Mouse (Mus musculus) midbrain, embryonic 12.5 days (tissue): ENCODE measurements around the gene Zfp605. TPM values are rescaled to one million over a fixed set of nuclear protein-coding genes. Genes with fewer than 3 reads are reported as not detected.
"Not testable (repeated sequence)": the region's sequence is repeated elsewhere in the genome, so short reads cannot be mapped to it uniquely, and the experiment has no call there.

ENCODE experiments used
- ATAC-seq: fragments of 200-750 bp; cut with Nextera tagmentation; 2 replicates; pipeline ENCODE4 v1.8.0; 2017; ENCODE audit warnings: low read depth, moderate TSS enrichment, moderate library complexity; ENCODE audit not compliant: low FRiP score
- H3K27ac ChIP-seq: fragments of 300-500 bp; sonication (generic); replicated peaks from 2 replicates; pipeline ENCODE4 v1.5.1; 2016; ENCODE audit warnings: mild to moderate bottlenecking
- H3K27me3 ChIP-seq: fragments of 300-500 bp; sonication (generic); 2 replicates; pipeline ENCODE4 v1.6.1; 2016; ENCODE audit warnings: mild to moderate bottlenecking
- H3K36me3 ChIP-seq: fragments of 300-500 bp; sonication (generic); 2 replicates; pipeline ENCODE4 v1.6.1; 2016
- H3K4me1 ChIP-seq: fragments of 300-500 bp; sonication (generic); 2 replicates; pipeline ENCODE4 v1.6.1; 2016
- H3K4me2 ChIP-seq: fragments of 300-500 bp; sonication (generic); replicated peaks from 2 replicates; pipeline ENCODE4 v1.6.1; 2016; ENCODE audit warnings: mild to moderate bottlenecking, moderate library complexity
- H3K4me3 ChIP-seq: fragments of 300-500 bp; sonication (generic); 2 replicates; pipeline ENCODE4 v1.5.1; 2016; ENCODE audit warnings: mild to moderate bottlenecking
- H3K9ac ChIP-seq: fragments of 300-500 bp; sonication (generic); replicated peaks from 2 replicates; pipeline ENCODE4 v1.6.1; 2016; ENCODE audit warnings: mild to moderate bottlenecking, moderate library complexity
- H3K9me3 ChIP-seq: fragments of 300-500 bp; sonication (generic); 2 replicates; pipeline ENCODE4 v1.6.1; 2016; ENCODE audit warnings: mild to moderate bottlenecking
- WGBS: fragments of 180-500 bp; shearing (Covaris S2); methylation state at CpG from one replicate; pipeline ENCODE4 v1.1.7; 2016; 5-methylcytosine and 5-hydroxymethylcytosine counted together
- polyA plus RNA-seq: library from polyadenylated mRNA; unstranded; fragments of >200 nt; fragmentation: Nextera tagmentation; extraction: Ambion mirVana; gene quantifications from 2 replicates; pipeline ENCODE4 v1.2.1, GENCODE M21; 2016

Zfp605 gene
- polyA plus RNA-seq, 1 experiment from 2014 or later = 10.9 TPM

DNA sequence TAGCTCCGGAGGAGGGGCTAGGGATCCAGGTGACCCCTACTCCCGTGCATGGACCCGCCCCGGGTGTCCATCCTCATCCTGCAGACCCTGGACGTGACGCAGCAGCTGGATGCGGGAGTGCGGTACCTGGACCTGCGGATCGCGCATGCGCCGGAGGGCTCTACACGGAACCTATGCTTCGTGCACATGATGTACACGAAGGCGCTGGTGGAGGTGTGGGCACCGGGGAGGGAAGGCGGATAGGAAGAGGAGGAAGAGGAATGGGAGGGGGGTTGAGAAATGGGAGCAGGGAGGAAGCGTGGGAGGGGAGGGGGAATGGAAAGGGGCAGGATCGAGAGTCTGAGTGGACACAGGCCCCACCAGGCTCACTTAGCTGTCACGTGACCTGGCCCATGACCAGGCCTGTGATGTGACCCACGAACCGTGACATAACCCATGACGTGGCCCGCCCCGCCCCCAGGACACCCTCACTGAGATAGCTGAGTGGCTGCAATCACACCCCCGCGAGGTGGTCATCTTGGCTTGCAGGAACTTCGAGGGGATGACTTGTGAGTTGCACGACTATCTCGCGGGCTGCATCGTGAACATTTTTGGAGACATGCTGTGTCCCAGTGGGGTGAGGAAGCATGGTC is 8.1 kb upstream of the Zfp605 start:
- WGBS = 26% methylated on average over 34 of the region's 34 CpGs
- H3K9ac ChIP-seq = no peak overlapping the region
- H3K36me3 ChIP-seq = peaks cover 37% of the 10 kb centered on the region
- peaks cover 30% of the 10 kb centered on the region for H3K4me1 ChIP-seq
- H3K27me3 ChIP-seq = peaks cover 27% of the 10 kb centered on the region
- peak overlapping the region; percentile 60 for H3K4me2 ChIP-seq
- no peaks in the 10 kb centered on the region for H3K9me3 ChIP-seq
- H3K4me3 ChIP-seq = peak overlapping the region; percentile 31
- H3K27ac ChIP-seq = no peak overlapping the region
- peak; percentile 23 for ATAC-seq

DNA sequence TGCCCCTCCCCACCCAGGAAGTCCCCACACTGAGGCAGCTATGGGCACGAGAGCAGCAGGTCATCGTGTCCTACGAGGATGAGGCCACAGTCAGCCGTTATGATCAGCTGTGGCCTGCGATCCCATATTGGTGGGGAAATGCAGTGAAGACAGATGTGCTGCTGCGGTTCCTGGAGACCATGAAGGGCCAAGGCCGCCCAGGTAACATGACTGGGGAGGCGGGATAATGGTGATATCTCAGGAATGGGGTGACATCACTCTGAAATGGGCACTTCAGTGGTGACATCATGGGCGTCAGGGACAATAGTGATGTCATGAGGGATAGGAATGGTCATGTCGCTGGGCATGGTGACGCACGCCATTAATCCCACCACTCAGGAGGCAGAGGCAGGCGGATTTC is 7.5 kb upstream of the Zfp605 start:
- ATAC-seq = no peak
- Histone ChIP-seq H3K4me3 (no peak overlapping the region), H3K9ac (no peak overlapping the region), H3K9me3 (no peaks in the 10 kb centered on the region), H3K4me1 (peaks cover 33% of the 10 kb centered on the region), H3K36me3 (peaks cover 37% of the 10 kb centered on the region), H3K4me2 (no peak overlapping the region), H3K27ac (no peak overlapping the region), H3K27me3 (peaks cover 27% of the 10 kb centered on the region)
- 91% methylated on average over 13 of the region's 13 CpGs for WGBS

DNA sequence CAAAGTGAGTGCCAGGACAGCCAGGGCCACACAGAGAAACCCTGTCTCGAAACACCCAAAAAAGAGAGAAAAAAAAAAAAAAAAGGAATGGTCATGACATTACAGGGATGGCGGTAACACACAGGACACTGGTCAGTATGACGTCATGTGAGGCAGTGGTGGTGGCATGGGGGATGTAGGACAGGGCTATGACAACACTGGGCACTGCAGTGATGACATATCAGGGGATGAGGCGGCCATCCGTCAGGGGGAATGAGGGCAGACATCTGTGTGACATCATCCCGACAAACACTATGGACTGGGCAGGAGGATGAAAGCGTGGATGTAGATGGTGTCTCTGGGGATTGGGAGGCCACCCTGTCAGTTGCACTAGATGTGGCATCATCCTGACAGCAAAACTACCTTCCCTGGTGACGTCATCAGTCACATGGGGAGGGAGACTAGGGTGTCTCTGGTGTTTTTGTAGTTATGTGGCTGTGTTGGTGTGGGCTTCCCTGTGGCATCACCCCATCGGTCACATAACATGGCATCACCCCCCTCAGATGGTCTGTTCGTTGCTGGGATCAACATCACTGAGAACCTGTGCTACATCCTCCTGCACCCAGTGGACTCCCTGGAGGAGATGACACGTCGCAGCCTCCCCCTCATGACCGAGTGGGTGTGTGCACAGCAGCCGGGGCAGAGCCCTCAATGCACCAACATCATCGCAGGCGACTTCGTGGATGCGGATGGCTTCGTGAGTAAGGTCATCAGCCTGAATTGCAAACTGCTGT is 6.9 kb upstream of the Zfp605 start:
- ATAC-seq = no peak
- WGBS = 93% methylated on average over 19 of the region's 19 CpGs
- peaks cover 33% of the 10 kb centered on the region for H3K4me1 ChIP-seq

DNA sequence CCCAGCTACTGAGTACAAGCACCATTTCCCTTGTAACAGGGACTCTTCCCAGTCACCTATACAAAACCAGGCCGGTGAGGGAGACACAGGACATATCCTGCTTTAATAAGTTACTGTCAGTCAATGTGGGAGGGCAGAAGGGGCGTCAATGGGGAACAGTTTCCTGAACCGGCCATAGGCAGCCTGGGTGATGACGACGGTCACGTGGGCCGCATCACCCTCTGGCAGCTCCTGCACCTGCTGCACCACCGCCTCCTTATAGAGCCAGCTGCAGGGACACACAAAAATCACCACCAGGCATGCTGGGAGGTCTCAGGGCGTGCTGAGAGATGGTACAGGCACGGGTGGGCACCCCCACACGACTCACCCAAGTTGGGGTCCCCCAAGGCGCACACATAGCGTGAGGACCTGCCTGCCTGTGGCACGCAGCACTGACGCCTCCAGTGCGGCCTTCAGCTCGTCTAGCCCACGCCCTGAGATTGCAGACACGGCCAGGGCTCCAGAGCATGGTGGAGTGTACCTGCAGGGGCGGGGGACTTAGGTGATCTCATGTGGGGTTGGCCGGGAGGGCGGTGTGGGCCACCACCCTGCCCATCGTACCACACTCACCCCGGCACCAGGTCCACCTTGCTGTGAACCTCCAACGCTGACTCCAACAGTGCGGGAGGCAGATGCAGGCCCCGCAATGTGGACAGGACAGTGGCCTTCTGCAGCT is 5.8 kb upstream of the Zfp605 start:
- peaks cover 37% of the 10 kb centered on the region for H3K36me3 ChIP-seq
- no peak overlapping the region for H3K9ac ChIP-seq
- ATAC-seq = no peak
- peaks cover 33% of the 10 kb centered on the region for H3K4me1 ChIP-seq
- H3K27ac ChIP-seq = no peak overlapping the region
- peaks cover 27% of the 10 kb centered on the region for H3K27me3 ChIP-seq
- no peak overlapping the region for H3K4me3 ChIP-seq
- WGBS = 97% methylated on average over 27 of the region's 27 CpGs
- H3K4me2 ChIP-seq = no peak overlapping the region
- H3K9me3 ChIP-seq = no peaks in the 10 kb centered on the region

More for the DNA sequence above, 6.9 kb upstream of the Zfp605 start:
- Histone ChIP-seq H3K27ac (no peak overlapping the region), H3K9ac (no peak overlapping the region), H3K36me3 (peaks cover 37% of the 10 kb centered on the region), H3K4me2 (no peak overlapping the region), H3K4me3 (no peak overlapping the region), H3K9me3 (no peaks in the 10 kb centered on the region), H3K27me3 (peaks cover 27% of the 10 kb centered on the region)

- no peak overlapping the region for H3K4me2 ChIP-seq
- peaks cover 37% of the 10 kb centered on the region for H3K36me3 ChIP-seq
- peaks cover 26% of the 10 kb centered on the region for H3K27me3 ChIP-seq
- no peaks in the 10 kb centered on the region for H3K9me3 ChIP-seq
- H3K27ac ChIP-seq = no peak overlapping the region
- 94% methylated on average over 36 of the region's 36 CpGs for WGBS
- no peak overlapping the region for H3K9ac ChIP-seq
- H3K4me1 ChIP-seq = peaks cover 31% of the 10 kb centered on the region
- ATAC-seq = no peak
- no peak overlapping the region for H3K4me3 ChIP-seq
Measured at GRCm38 (mm10) chr5:110104616-110105380, 5.1 kb upstream of the Zfp605 start.

DNA sequence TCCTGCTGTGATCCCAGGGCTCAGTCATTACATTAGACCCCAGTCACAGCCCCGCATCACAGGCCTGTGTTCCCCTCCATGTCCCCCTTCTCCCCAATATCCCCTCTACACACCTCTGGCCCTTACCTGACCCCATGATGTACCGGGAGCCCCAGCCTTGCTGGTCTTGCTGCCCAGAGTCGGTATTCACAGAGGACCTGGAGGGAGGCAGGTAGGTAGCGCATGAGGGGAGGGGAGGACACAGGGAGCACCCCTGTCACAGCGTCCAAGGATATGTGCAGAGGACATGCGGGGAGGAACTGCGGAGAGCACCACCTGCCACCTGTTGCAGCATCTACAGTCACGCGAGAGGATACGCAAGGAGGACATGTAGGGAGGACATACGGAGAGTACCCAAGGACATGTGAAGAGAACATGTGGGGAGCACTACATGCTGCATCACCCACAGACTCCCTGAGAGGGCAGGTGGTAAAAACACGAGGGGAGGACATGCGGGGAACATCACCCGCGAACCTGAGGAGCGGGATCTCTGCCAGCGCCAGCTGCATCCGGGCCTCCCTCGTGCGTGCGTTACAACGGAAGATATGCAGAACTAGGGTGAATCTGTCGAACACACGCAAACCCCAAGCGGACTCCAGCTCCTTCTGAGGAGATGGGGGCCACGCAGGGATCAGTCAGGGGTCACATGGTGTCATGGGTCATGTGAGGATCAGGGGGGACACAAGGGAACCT is 3.6 kb upstream of the Zfp605 start:
- H3K36me3 ChIP-seq = peaks cover 37% of the 10 kb centered on the region
- peak overlapping the region; percentile 80 for H3K9ac ChIP-seq
- WGBS = 95% methylated on average over 26 of the region's 26 CpGs
- H3K27ac ChIP-seq = no peak overlapping the region
- ATAC-seq = no peak
- peak overlapping the region; percentile 54 for H3K4me3 ChIP-seq
- H3K27me3 ChIP-seq = peaks cover 11% of the 10 kb centered on the region; the same call in 1 of the 2 replicates
- no peaks in the 10 kb centered on the region for H3K9me3 ChIP-seq
- H3K4me2 ChIP-seq = peak overlapping the region; percentile 93
- peaks cover 24% of the 10 kb centered on the region for H3K4me1 ChIP-seq

DNA sequence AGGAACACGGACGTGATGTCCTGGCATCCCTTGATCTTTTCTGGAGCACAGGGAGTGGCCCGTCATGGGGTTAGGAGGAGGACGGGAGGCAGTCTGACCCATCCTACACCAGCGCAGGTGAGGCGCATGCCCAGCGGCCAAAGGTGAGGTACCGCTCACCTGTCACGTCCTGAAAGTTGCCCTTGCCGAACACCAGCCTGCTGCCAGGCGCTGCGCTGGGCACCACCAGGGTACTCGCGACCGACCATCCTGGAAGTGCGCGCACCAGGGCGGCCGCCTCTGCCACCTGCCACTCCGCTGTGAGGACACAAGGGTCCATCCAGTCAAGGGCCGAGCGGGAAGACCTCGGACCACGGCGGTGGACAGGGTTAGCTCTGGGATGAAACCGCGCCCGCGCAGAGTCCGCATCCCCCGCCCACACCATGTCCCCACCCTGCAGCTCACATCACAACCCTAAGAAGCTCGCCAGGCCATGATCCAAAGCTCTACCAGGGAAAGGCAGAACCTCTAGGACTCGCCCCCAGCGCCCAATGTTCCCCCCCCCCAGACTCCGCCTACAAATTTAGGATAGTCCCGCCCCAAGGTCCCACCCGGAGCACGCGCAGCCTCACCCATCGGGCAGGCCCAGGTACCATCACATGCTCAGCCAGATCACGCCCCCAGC is 2.9 kb upstream of the Zfp605 start:
- WGBS = 18% methylated on average over 39 of the region's 41 CpGs
- Histone ChIP-seq H3K4me3 (peak overlapping the region; percentile 54), H3K4me2 (peak overlapping the region; percentile 93), H3K4me1 (peaks cover 17% of the 10 kb centered on the region), H3K27ac (peak overlapping the region; percentile 86), H3K9me3 (no peaks in the 10 kb centered on the region), H3K27me3 (peaks cover 4% of the 10 kb centered on the region; the same call in 1 of the 2 replicates), H3K9ac (peak overlapping the region; percentile 80), H3K36me3 (peaks cover 42% of the 10 kb centered on the region)
- peak; percentile 31 for ATAC-seq

GRCm38 (mm10) chr5:110107581-110108304 is 2.1 kb upstream of the Zfp605 start, which contains the start of gene Gtpbp6:
Gtpbp6 (minus strand) TSS chr5:110108197.
- peaks cover 46% of the 10 kb centered on the region for H3K36me3 ChIP-seq

GRCm38 (mm10) chr5:110108305-110108628 is 1.6 kb upstream of the Zfp605 start:
- H3K4me1 ChIP-seq = peaks cover 17% of the 10 kb centered on the region
- no peaks in the 10 kb centered on the region for H3K27me3 ChIP-seq
- H3K4me2 ChIP-seq = peak overlapping the region; percentile 93
- 0% methylated on average over 7 of the region's 7 CpGs for WGBS
- H3K9ac ChIP-seq = no peak overlapping the region
- ATAC-seq = no peak
- H3K27ac ChIP-seq = peak overlapping the region; percentile 86
- no peaks in the 10 kb centered on the region for H3K9me3 ChIP-seq
- H3K36me3 ChIP-seq = peaks cover 46% of the 10 kb centered on the region
- H3K4me3 ChIP-seq = peak overlapping the region; percentile 54

More at GRCm38 (mm10) chr5:110107581-110108304, 2.1 kb upstream of the Zfp605 start, which contains the start of gene Gtpbp6:
- H3K27ac ChIP-seq = peak within 1 kb of the TSS; percentile 86
- peak within 1 kb of the TSS; percentile 80 for H3K9ac ChIP-seq
- H3K9me3 ChIP-seq = no peaks in the 10 kb centered on the region
- peak within 1 kb of the TSS; percentile 93 for H3K4me2 ChIP-seq
- H3K4me3 ChIP-seq = peak within 1 kb of the TSS; percentile 54
- ATAC-seq = peak; percentile 80
- no peaks in the 10 kb centered on the region for H3K27me3 ChIP-seq
- WGBS = under 1% methylated on average over 69 of the region's 71 CpGs
- H3K4me1 ChIP-seq = peaks cover 17% of the 10 kb centered on the region

GRCm38 (mm10) chr5:110122380-110122779 is 12.5 kb downstream of the Zfp605 start:
- H3K9me3 ChIP-seq, H3K27me3 ChIP-seq, H3K4me3 ChIP-seq, ATAC-seq, H3K4me2 ChIP-seq, H3K27ac ChIP-seq, H3K9ac ChIP-seq, H3K4me1 ChIP-seq: not testable (repeated sequence)
- H3K36me3 ChIP-seq = peaks cover 72% of the 10 kb centered on the region
- WGBS = 83% methylated on average over 3 of the region's 3 CpGs
